Mouse (Mus musculus): ENCODE measurements at regions not wholly inside any gene's neighbourhood (a gene's known extent, or its start where the extent isn't known, plus 50 kb on each side); places are given as distances from the start of the nearest gene placed in this dataset.

DNA sequence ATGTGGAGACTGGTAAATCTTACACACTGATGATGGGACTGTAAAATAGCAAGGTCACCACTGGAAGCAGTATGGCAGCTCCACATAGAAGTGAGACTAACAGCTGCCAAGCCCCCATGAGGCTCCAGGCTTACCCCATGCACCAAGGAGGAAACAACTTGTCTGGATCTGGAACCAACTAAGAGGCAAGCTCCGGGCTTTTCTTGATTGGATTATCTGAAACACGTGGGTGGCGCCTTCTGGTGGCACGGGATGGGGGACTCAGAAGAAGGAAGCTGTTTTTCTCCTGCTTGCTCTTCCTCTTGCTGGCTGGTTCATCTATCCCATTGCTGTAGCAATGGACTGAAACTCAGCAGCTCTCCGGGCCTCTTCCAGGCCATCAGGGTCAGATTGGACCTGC lies 171.5 kb upstream of the Sulf2 start:
- TF ChIP-seq CTCF (conservative IDR thresholded peaks at IDR 0.05), result no peak
- H3K4me3 ChIP-seq, result no peak overlapping the region
- no peak for DNase-seq (ENCODE audit: low spot score in 2 of 2)
- H3K27ac ChIP-seq, result no peak overlapping the region

DNA sequence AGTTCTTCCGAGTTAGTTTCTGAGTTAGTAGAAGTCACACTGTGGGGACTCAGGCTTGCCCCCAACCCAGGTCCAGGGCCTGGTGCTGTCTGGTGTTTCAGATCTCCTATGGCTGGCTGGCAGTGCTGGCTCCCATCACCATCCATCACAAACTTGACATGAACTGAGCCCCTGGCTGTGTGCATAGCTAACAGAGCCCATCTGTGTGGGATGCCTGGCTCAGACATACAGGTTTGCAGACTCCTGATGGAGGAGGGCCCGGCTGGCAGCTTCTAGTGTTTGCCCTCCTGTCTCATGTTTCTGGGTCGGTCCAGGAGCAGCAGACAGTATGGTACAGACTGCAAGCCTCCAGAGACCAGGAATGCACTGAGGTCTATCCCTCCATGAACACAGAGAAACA lies 169.5 kb upstream of the Sulf2 start:
- DNase-seq (ENCODE audit: low spot score in 2 of 2), result no peak
- H3K4me3 ChIP-seq, result no peak overlapping the region
- no peak for TF ChIP-seq CTCF (conservative IDR thresholded peaks at IDR 0.05)
- H3K27ac ChIP-seq, result no peak overlapping the region

DNA sequence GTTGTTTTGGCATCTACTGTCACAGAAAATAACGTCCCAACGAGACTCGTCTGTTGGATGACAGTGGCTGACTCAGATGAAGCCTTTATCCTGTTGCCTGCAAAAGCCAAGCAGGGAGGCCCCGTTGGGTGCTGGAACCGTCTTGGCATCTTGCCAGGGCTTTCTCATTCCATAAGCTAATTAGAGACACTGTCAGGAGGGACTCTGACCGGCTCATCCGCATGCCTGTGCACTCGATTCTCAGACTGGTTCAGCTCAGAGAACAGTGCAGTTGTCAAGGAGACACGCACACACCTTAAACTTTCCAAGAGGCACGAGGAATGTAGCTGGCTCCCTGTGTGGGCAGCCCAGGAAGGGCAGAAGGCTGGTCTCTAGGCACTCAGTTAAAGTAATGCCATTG lies 169.0 kb upstream of the Sulf2 start:
- TF ChIP-seq CTCF (conservative IDR thresholded peaks at IDR 0.05), result no peak
- DNase-seq (ENCODE audit: low spot score in 2 of 2), result peak in 1 of 2 experiments; percentile 22
- Histone ChIP-seq H3K27ac (no peak overlapping the region), H3K4me3 (no peak overlapping the region)

DNA sequence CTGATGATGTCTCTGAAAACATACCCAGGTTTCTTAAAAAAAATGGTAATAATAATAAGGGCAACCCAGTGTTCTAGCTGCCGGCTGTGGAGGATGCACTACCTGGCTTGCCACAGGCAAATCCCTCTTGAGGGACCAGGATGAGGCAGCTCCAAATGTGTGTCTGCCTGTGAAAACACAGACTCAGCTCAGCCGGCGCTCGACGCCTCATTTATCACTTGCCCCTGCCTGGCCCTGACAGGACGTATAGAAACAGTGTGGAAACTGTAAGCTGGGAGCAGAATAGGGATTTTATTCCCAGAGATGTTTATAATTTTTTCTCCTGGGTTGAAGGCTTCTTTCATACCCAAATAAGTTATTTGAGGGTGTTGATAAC lies 167.2 kb upstream of the Sulf2 start:
- TF ChIP-seq CTCF (conservative IDR thresholded peaks at IDR 0.05), result no peak
- no peak overlapping the region for H3K27ac ChIP-seq
- H3K4me3 ChIP-seq, result no peak overlapping the region
- no peak for DNase-seq (ENCODE audit: low spot score in 2 of 2)

DNA sequence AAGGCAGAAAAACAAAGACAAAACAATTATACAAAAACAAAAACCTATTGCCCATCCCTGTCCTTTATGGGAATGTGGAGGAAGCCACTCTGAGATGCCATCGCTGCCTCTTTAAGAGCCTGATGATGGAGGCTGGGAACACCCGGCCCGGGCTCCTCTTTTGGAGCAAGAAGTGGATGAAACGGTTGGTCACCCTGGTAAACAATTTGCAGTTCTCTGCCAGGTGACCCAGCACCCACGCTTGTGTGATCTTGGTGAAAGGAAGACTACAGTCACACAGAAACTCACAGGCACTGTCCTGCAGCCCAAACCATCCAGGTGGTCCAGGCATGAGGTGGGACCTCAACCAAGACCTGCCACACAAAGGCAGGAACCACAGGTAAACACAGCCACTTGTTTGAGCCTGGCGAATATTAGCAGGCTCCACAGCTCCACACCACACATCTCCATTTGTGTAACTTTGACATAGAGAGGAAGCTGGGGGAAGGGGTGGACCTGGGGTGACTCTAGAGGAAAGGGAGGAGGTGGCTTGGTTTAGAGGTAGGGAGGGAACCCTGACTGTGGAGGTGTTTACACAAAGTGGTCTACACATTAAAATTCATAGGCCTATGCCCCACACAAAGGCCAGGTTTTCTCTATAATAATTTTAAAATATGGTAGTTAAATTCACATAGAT lies 166.7 kb upstream of the Sulf2 start:
- DNase-seq (ENCODE audit: low spot score in 2 of 2), result no peak
- no peak overlapping the region for H3K4me3 ChIP-seq
- no peak overlapping the region for H3K27ac ChIP-seq
- no peak for TF ChIP-seq CTCF (conservative IDR thresholded peaks at IDR 0.05)

DNA sequence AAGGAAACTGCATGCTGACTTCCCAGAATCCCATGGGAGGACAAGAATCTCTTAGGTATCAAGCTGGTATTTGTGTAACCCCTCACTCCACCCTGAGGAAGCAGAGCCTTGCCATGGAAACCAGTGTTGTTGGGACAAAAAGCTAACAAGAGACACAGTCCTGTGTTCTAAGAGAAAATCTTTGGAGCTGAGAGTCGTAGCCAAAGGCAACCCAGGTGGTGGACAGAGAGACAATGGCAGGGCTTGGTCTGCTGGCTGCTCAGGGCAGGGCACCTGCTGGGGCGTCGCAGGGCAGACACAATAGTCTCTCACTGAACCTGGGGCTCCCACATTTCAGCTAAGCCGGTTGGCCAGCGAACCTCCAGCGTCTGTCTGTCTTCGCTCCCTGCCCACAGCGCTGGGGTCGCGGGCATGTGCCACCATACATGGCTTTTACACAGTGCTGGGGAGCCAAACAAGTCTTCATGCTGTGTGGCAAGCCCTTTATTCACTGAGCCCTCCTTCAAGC lies 161.0 kb upstream of the Sulf2 start:
- no peak for DNase-seq (ENCODE audit: low spot score in 2 of 2)
- Histone ChIP-seq H3K27ac (no peak overlapping the region), H3K4me3 (no peak overlapping the region)
- no peak for TF ChIP-seq CTCF (conservative IDR thresholded peaks at IDR 0.05)

DNA sequence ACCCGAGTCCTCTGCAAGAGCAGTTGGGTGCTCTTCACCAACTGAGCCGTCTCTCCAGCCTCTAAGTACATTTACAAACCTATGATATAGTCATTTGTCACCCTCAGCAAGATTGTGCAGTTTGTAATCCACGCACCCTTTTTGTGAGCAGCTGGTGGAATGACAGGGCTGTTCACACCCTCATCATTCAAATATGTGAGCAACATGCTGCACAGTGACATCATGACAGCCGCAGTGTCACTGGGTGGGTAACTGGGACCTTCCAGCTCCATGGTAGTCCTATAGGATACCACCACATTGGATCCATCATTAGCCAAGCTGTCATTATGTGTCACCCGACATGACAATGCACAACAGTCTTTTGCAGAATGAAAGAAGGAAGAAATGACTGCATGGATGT lies 155.0 kb upstream of the Sulf2 start:
- no peak for TF ChIP-seq CTCF (conservative IDR thresholded peaks at IDR 0.05)
- no peak overlapping the region for H3K27ac ChIP-seq
- H3K4me3 ChIP-seq, result no peak overlapping the region
- DNase-seq (ENCODE audit: low spot score in 2 of 2), result peak in 1 of 2 experiments; percentile 16

DNA sequence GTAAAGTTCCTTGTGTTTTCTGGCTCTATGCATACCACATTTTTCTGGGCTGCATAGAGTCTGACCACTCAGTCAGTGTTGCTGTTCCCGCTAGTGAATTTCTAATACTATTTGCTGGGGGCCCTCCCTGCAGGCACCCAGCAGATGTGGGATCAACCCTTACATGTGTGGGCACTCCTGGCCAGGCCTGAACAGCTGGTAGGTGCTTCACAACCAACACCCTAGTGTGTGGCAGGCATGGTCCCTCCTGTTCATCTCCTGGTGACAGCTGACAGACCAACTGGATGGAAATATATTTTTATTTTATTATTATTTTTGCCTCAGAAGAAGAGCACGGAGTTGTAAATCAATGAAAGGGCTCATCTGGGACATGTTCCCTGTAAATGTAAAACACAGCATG lies 154.4 kb upstream of the Sulf2 start:
- H3K27ac ChIP-seq, result no peak overlapping the region
- DNase-seq (ENCODE audit: low spot score in 2 of 2), result no peak
- no peak overlapping the region for H3K4me3 ChIP-seq
- no peak for TF ChIP-seq CTCF (conservative IDR thresholded peaks at IDR 0.05)

DNA sequence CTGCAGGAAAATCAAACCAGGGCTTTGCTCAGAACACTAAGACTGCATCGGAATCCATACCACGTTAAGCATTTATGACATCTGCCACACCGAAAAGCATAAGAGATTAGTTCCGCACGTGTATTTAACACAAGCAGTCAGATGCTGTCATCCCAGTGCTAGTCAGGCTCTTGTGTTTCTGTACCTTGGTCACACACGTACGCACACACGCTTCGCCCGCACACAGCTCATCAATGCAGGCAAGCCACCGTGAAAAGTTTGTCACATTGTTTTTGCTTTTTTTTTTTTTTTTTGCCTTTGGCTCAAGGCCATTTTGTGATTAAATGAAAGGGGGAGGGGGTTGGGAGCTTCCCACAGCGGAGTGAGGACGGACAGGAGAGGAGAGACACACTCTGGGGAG lies 152.1 kb upstream of the Sulf2 start:
- TF ChIP-seq CTCF (conservative IDR thresholded peaks at IDR 0.05), result no peak
- no peak overlapping the region for H3K27ac ChIP-seq
- DNase-seq (ENCODE audit: low spot score in 2 of 2), result no peak
- H3K4me3 ChIP-seq, result no peak overlapping the region

DNA sequence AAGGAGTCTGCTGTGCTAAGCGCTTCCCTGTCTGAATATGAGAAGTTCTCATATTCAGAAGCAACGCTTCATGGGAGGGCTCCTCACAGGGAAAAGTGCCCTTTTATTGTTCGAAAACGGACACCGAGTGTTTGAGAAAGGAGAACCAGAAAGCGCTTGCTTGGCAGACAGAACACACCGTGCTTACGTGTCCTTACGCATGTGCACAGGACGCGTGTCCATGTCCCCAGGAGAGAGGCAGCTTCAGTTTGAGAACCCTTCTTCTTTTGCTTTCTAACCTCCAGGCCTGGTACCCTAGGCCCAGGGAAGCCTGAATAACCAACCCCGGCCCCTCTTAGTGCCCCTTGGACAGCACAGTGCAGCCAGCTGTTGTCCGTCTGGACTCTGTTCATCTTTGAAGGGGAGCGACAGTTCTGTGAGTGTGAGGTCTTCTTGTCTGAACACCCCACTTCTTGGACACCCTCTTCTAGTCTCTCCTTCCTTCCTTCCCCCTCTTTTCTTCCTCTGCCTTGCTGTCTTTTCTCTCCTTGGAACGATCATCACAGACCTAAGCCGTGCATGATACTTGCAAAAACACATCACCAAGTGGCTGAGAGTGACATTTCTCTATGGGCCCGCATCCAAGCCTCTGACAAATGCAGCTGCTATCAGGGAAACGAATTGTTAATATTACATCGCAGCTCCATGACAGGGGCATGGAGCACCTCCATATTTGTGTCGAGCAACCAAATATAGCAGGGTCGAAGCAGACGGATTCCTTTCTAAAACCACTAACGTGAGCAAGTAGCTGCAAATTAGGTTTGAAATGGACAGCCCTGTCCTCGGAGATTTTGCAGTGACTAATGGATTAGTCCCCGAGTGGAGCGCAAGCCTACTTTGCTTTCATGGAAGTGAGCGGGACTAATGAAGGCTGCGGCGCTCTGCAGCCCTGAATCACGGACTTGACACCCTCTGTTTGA lies 149.9 kb upstream of the Sulf2 start:
- DNase-seq (ENCODE audit: low spot score in 2 of 2), result peak in 1 of 2 experiments; percentile 29
- H3K27ac ChIP-seq, result no peak overlapping the region
- no peak overlapping the region for H3K4me3 ChIP-seq
- TF ChIP-seq CTCF (conservative IDR thresholded peaks at IDR 0.05), result no peak

DNA sequence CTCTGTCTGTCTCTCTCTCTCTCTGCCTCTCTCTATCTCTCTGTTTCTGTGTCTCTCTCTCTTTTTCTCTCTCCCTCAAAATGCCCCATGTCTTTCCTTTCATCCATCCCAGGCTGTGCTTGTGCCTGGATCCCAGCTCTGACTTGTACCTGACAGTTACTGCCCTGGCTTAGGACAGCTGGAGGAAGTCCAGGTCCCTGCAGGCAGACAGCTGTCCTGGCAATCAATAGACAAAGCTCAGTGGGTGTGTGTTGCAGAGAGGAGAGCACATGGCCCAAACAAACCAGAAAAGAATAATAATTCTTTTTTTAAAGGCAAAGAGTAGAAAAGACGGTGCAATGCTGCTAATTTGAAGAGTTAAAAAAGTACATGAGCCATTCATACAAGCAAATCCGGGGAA lies 148.4 kb upstream of the Sulf2 start:
- DNase-seq (ENCODE audit: low spot score in 2 of 2), result no peak
- Histone ChIP-seq H3K27ac (no peak overlapping the region), H3K4me3 (no peak overlapping the region)
- TF ChIP-seq CTCF (conservative IDR thresholded peaks at IDR 0.05), result no peak

DNA sequence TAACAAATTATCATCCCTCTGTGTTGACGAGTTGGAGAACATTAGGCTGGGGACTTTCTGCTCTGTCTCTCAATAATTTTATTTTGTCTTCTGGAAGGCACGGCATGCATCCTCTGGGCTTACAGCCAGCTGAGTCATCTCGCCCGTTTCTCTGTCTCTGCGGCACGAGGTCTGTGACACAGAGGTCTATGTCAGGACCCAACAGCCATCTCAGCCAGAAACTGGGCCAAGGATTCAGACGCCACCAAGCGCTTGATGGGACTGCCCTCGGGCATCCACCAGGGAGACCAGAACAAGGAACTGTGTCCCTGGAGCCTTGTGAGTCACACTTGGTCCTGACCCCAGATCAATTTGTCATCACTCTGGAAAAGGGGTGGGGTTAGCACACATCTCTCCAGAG lies 145.7 kb upstream of the Sulf2 start:
- Histone ChIP-seq H3K4me3 (no peak overlapping the region), H3K27ac (no peak overlapping the region)
- DNase-seq (ENCODE audit: low spot score in 2 of 2), result peak in 1 of 2 experiments; percentile 29
- peak; percentile 36 for TF ChIP-seq CTCF (conservative IDR thresholded peaks at IDR 0.05)

DNA sequence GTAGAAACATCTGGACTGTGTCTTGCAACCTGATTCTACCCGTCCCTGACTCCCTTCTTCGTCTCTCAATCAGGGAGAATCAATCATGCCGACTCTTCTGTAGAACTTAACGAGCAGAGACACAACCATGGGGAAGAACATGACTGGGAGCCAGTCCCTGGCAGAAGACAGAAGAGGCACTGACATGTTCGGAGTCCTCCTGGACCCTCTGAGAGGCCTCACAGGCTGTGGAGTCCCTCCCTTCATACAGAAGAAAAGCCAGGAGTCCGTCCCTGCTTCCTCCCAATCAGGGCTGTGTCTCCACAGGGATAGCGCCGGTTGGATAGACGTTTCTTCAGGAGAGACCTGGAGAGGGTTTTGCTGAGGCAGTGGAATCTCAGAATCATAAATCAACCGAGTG lies 139.2 kb upstream of the Sulf2 start:
- H3K4me3 ChIP-seq, result no peak overlapping the region
- no peak for TF ChIP-seq CTCF (conservative IDR thresholded peaks at IDR 0.05)
- DNase-seq (ENCODE audit: low spot score in 2 of 2), result no peak
- H3K27ac ChIP-seq, result no peak overlapping the region
